Mouse (Mus musculus): ENCODE data around the gene Mlst8. TPM values are rescaled to one million over a fixed set of nuclear protein-coding genes. Genes with fewer than 3 reads are reported as not detected.

The Mlst8 gene
- total RNA-seq (2017): 9.2 and 31.8 TPM in 2 replicates

GRCm38 (mm10) chr17:24478663-24479380 is at the start of gene Mlst8:
TSS of gene Mlst8 (minus strand) at chr17:24479078.
- peak; percentile 92 to 94 for ATAC-seq (replicated peaks in 1 of 2; ENCODE audit: insufficient read depth in 1 of 2, low FRiP score in 2 of 2, low TSS enrichment in 1 of 2, low read depth in 1 of 2, poor library complexity in 2 of 2, severe bottlenecking in 2 of 2)

GRCm38 (mm10) chr17:24528560-24528918 is 49.7 kb upstream of the Mlst8 start:
- ATAC-seq (replicated peaks in 1 of 2; ENCODE audit: insufficient read depth in 1 of 2, low FRiP score in 2 of 2, low TSS enrichment in 1 of 2, low read depth in 1 of 2, poor library complexity in 2 of 2, severe bottlenecking in 2 of 2): no peak

DNA sequence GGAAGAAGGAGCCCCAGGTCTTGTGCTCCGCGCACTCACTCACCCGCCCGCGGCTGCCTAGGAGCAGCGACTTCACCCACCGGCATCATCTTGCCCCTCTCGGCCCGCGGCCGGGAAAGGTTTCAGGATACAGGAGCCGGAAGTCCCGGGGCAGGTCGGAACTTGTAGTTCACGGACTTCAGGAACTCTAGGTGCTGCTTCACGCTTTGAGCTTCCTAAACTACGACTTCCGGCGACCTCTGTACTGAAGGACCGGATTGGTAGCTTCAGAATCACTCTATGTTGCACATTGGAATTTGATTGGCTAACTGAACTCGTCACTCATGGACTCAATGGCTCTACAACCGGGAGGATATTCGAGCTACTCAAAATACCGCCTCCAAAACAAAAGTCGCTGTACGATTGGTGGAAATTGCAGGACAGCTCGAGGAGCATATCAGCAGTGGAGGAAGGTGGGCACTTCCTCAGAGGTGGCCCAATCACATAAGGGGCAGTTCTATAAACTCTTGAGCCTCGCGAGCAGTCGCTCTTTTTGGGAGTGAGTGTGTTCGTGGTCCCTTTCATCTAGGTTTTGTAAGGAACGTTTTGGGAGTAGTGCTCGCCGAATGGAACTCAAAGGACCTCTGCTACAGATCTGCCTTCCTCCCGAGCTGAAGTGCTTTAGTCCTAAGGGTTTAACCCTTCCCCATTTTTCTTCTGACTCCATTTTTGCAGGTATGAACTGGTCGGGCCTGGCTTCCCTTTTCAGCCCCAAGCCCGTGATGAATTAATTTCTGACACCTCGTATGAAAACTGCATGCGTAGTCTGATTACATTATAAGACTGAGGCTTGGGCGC is 49.1 kb upstream of the Mlst8 start, which contains the start of gene Traf7:
Traf7 (minus strand) TSS at position 216 of the 837 bp plus-strand sequence.
- peak; percentile 94 to 96 for ATAC-seq (replicated peaks in 1 of 2; ENCODE audit: insufficient read depth in 1 of 2, low FRiP score in 2 of 2, low TSS enrichment in 1 of 2, low read depth in 1 of 2, poor library complexity in 2 of 2, severe bottlenecking in 2 of 2)

- ATAC-seq (replicated peaks in 1 of 2; ENCODE audit: insufficient read depth in 1 of 2, low FRiP score in 2 of 2, low TSS enrichment in 1 of 2, low read depth in 1 of 2, poor library complexity in 2 of 2, severe bottlenecking in 2 of 2): no peak
Observed at GRCm38 (mm10) chr17:24527315-24527714, 48.4 kb upstream of the Mlst8 start.

- ATAC-seq (replicated peaks in 1 of 2; ENCODE audit: insufficient read depth in 1 of 2, low FRiP score in 2 of 2, low TSS enrichment in 1 of 2, low read depth in 1 of 2, poor library complexity in 2 of 2, severe bottlenecking in 2 of 2): no peak
Observed at GRCm38 (mm10) chr17:24524734-24525133, 45.9 kb upstream of the Mlst8 start.

GRCm38 (mm10) chr17:24520450-24520849 is 41.6 kb upstream of the Mlst8 start:
- ATAC-seq (replicated peaks in 1 of 2; ENCODE audit: insufficient read depth in 1 of 2, low FRiP score in 2 of 2, low TSS enrichment in 1 of 2, low read depth in 1 of 2, poor library complexity in 2 of 2, severe bottlenecking in 2 of 2): no peak

- no peak for ATAC-seq (replicated peaks in 1 of 2; ENCODE audit: insufficient read depth in 1 of 2, low FRiP score in 2 of 2, low TSS enrichment in 1 of 2, low read depth in 1 of 2, poor library complexity in 2 of 2, severe bottlenecking in 2 of 2)
Observed at GRCm38 (mm10) chr17:24514270-24515257, 35.7 kb upstream of the Mlst8 start.

GRCm38 (mm10) chr17:24513609-24514008 is 34.7 kb upstream of the Mlst8 start:
- peak in 1 of 2 experiments; percentile 58; a peak in 1 of 4 replicates for ATAC-seq (replicated peaks in 1 of 2; ENCODE audit: insufficient read depth in 1 of 2, low FRiP score in 2 of 2, low TSS enrichment in 1 of 2, low read depth in 1 of 2, poor library complexity in 2 of 2, severe bottlenecking in 2 of 2)

- ATAC-seq (replicated peaks in 1 of 2; ENCODE audit: insufficient read depth in 1 of 2, low FRiP score in 2 of 2, low TSS enrichment in 1 of 2, low read depth in 1 of 2, poor library complexity in 2 of 2, severe bottlenecking in 2 of 2): no peak
Observed at GRCm38 (mm10) chr17:24507806-24508460, 29.1 kb upstream of the Mlst8 start.

DNA sequence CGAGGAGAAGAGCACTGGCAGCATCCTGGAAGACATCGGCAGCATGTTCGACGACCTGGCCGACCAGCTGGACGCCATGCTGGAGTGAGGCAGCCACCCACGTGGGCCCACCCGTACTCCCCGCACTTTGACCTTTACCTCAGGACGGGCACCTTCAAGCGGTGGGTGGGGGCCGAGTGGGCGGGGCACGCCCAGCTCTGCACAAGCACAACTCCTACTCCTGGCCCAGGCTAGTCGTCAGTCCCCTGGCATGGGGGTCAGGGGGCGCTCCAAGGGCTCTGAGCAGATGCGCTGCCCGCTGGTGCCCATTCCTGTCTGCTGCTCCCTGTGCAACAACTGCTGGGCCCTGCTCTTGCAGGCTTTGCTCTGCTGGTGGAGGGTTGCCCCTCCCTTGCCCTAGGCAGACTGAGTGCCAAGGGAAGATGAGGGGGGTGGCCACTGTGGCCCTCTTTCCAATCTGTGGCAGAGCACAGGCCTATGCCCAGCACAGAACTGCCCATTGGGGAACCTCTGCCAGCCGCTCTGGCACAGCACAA is 28.3 kb upstream of the Mlst8 start:
- no peak for ATAC-seq (replicated peaks in 1 of 2; ENCODE audit: insufficient read depth in 1 of 2, low FRiP score in 2 of 2, low TSS enrichment in 1 of 2, low read depth in 1 of 2, poor library complexity in 2 of 2, severe bottlenecking in 2 of 2)

DNA sequence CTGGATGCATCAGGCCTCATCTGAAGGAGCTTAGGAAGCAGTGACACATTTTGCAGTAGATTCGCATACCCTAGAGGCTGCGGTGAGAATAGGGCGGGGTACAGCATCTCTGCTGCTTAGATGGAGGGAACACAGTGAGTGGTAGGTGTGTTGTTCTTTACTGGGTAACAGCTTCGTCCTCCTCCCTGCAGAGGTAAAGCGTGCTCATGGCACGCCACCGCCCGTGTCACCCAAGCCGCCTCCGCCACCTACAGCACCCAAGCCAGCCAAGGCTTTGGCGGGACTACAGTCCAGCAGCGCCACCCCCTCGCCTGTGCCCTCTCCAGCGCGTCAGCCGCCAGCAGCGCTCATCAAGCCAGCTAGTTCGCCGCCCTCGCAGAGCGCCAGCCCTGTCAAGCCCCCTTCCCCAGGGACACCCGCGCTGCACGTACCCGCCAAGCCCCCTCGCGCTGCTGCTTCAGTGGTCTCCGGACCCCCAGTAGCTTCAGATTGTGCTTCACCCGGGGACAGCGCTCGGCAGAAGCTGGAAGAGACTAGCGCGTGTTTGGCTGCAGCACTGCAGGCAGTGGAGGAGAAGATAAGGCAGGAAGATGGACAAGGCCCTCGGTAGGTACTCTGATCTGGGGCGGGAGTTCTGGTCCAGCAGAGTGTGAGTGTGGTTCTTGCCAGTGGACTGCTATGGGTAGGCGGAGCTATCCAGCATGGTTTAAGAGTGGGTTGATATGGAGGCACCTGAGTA is 27.6 kb upstream of the Mlst8 start:
- ATAC-seq (replicated peaks in 1 of 2; ENCODE audit: insufficient read depth in 1 of 2, low FRiP score in 2 of 2, low TSS enrichment in 1 of 2, low read depth in 1 of 2, poor library complexity in 2 of 2, severe bottlenecking in 2 of 2): no peak

- no peak for ATAC-seq (replicated peaks in 1 of 2; ENCODE audit: insufficient read depth in 1 of 2, low FRiP score in 2 of 2, low TSS enrichment in 1 of 2, low read depth in 1 of 2, poor library complexity in 2 of 2, severe bottlenecking in 2 of 2)
Observed at GRCm38 (mm10) chr17:24505286-24505955, 26.5 kb upstream of the Mlst8 start.

GRCm38 (mm10) chr17:24504085-24504484 is 25.2 kb upstream of the Mlst8 start:
- no peak for ATAC-seq (replicated peaks in 1 of 2; ENCODE audit: insufficient read depth in 1 of 2, low FRiP score in 2 of 2, low TSS enrichment in 1 of 2, low read depth in 1 of 2, poor library complexity in 2 of 2, severe bottlenecking in 2 of 2)

GRCm38 (mm10) chr17:24502208-24502607 is 23.3 kb upstream of the Mlst8 start:
- ATAC-seq (replicated peaks in 1 of 2; ENCODE audit: insufficient read depth in 1 of 2, low FRiP score in 2 of 2, low TSS enrichment in 1 of 2, low read depth in 1 of 2, poor library complexity in 2 of 2, severe bottlenecking in 2 of 2): no peak

DNA sequence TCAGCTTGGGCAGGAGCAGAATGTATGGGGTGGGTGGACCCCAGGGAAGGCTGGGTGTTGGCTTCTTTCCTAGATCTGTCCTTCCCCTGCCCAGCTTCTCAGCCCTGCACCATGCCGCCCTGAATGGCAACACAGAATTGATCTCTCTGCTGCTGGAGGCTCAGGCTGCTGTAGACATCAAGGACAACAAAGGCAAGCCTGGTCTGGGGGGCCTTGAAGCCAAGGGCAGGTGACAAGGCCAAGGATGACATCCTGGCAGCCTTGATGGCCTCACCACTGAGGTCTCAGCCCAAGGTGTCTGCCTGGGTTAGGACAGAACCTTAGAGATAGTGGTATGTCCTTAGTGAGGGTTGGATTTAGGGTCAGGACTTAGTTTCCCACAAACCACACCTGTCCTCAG is 17.1 kb upstream of the Mlst8 start:
- no peak for ATAC-seq (replicated peaks in 1 of 2; ENCODE audit: insufficient read depth in 1 of 2, low FRiP score in 2 of 2, low TSS enrichment in 1 of 2, low read depth in 1 of 2, poor library complexity in 2 of 2, severe bottlenecking in 2 of 2)

DNA sequence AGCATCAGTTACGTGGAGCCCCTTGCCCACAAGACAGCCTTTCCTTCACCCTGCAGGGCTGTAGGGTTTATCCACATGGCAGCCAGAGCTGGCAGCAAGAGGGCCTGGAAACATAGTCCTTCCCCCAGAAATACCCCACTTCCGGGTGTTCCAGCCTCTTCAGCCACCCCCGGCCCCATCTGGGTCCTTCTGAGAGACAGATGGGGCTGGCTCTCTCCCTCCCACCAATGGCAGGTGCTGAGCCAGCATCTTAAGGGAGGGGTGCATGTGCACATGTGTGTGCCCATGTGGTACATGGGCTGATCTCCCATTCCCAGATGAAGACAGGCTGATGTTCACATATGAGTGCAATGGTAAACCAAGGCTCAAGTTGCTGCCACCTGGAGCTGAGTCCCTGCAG is 16.6 kb upstream of the Mlst8 start:
- no peak for ATAC-seq (replicated peaks in 1 of 2; ENCODE audit: insufficient read depth in 1 of 2, low FRiP score in 2 of 2, low TSS enrichment in 1 of 2, low read depth in 1 of 2, poor library complexity in 2 of 2, severe bottlenecking in 2 of 2)
